Mouse (Mus musculus) lung, embryonic 14.5 days (tissue): ENCODE data around the gene Zfp296. TPM values are rescaled to one million over a fixed set of nuclear protein-coding genes. Genes with fewer than 3 reads are reported as not detected.

Experiments
- ATAC-seq: fragments of 200-750 bp; cut with Nextera tagmentation; 2 replicates; pipeline ENCODE4 v1.8.0; 2017; ENCODE audit warnings: mild to moderate bottlenecking, moderate TSS enrichment, moderate library complexity; ENCODE audit not compliant: insufficient read depth
- DNase-seq: peaks from one replicate; pipeline ENCODE4 v3.0.0-alpha.2; 2015
- H3K27ac ChIP-seq: fragments of 300-500 bp; sonication (generic); 2 replicates; pipeline ENCODE4 v1.5.1; 2014; ENCODE audit warnings: low read depth, mild to moderate bottlenecking, moderate library complexity
- H3K27me3 ChIP-seq: fragments of 300-500 bp; sonication (generic); 2 replicates; pipeline ENCODE4 v1.6.1; 2014; ENCODE audit warnings: low read length, control low read depth; ENCODE audit not compliant: insufficient read depth
- H3K36me3 ChIP-seq: fragments of 300-500 bp; sonication (generic); 2 replicates; pipeline ENCODE4 v1.6.1; 2014; ENCODE audit warnings: control low read depth; ENCODE audit not compliant: insufficient read depth
- H3K4me1 ChIP-seq: fragments of 300-500 bp; sonication (generic); 2 replicates; pipeline ENCODE4 v1.6.1; 2014; ENCODE audit warnings: antibody characterized with exemption, control low read depth; ENCODE audit not compliant: insufficient read depth
- H3K4me2 ChIP-seq: fragments of 300-500 bp; sonication (generic); 2 replicates; pipeline ENCODE4 v1.6.1; 2014; ENCODE audit warnings: mild to moderate bottlenecking
- H3K4me3 ChIP-seq: fragments of 300-500 bp; sonication (generic); 2 replicates; pipeline ENCODE4 v1.5.1; 2014; ENCODE audit warnings: low read depth, low read length
- H3K9ac ChIP-seq: fragments of 300-500 bp; sonication (generic); 2 replicates; pipeline ENCODE4 v1.6.1; 2014
- H3K9me3 ChIP-seq: fragments of 300-500 bp; sonication (generic); 2 replicates; pipeline ENCODE4 v1.6.1; 2016; ENCODE audit warnings: low read depth, low read length, control low read depth
- CTCF ChIP-seq: IDR thresholded peaks from 2 replicates; pipeline ENCODE4 v1.5.1; 2016; ENCODE audit warnings: antibody characterized with exemption, low read depth
- WGBS: fragments of 180-500 bp; shearing (Covaris S2); extraction: QIAGEN DNeasy Blood & Tissue Kit; methylation state at CpG from one replicate; pipeline ENCODE4 v1.1.7; 2014; 5-methylcytosine and 5-hydroxymethylcytosine counted together
- polyA plus RNA-seq: library from polyadenylated mRNA; unstranded; fragments of >200 nt; fragmentation: Nextera tagmentation; extraction: Ambion mirVana; gene quantifications from 2 replicates; pipeline ENCODE4 v1.2.1, GENCODE M21; 2014

The Zfp296 gene
- polyA plus RNA-seq, 1 experiment from 2014 or later = 0.38 TPM

DNA sequence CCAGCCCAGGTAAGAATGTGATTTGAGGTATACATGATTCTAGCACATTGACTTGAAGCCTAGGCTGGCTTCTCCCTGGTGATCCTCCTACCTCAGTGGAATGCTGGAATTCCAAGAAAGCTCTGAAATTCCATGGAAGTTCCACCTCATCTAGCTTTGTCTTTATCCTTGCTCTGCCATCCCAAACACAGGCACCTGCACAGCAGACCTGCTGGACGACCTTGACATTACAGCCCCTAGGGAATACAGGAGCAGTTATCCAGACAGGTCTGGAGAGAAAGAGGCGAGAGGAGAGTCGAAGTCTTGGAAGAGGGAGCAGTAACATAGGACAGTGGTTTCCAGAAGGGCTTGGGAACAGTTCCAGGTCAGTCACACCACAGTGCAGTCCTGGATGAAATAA is 7.4 kb upstream of the Zfp296 start:
- H3K9ac ChIP-seq = no peak overlapping the region
- no peak overlapping the region for H3K4me3 ChIP-seq
- H3K27me3 ChIP-seq = no peaks in the 10 kb centered on the region
- no peaks in the 10 kb centered on the region for H3K9me3 ChIP-seq
- H3K27ac ChIP-seq = no peak overlapping the region
- H3K4me2 ChIP-seq = no peak overlapping the region
- 83% methylated on average over 3 of the region's 3 CpGs for WGBS
- 0 out of 2 replicates have a peak, but pooled peaks cover 4% of the 10 kb centered on the region for H3K4me1 ChIP-seq
- H3K36me3 ChIP-seq = peaks cover 45% of the 10 kb centered on the region
- DNase-seq (no peak), ATAC-seq (no peak)
- TF ChIP-seq CTCF = no peak

DNA sequence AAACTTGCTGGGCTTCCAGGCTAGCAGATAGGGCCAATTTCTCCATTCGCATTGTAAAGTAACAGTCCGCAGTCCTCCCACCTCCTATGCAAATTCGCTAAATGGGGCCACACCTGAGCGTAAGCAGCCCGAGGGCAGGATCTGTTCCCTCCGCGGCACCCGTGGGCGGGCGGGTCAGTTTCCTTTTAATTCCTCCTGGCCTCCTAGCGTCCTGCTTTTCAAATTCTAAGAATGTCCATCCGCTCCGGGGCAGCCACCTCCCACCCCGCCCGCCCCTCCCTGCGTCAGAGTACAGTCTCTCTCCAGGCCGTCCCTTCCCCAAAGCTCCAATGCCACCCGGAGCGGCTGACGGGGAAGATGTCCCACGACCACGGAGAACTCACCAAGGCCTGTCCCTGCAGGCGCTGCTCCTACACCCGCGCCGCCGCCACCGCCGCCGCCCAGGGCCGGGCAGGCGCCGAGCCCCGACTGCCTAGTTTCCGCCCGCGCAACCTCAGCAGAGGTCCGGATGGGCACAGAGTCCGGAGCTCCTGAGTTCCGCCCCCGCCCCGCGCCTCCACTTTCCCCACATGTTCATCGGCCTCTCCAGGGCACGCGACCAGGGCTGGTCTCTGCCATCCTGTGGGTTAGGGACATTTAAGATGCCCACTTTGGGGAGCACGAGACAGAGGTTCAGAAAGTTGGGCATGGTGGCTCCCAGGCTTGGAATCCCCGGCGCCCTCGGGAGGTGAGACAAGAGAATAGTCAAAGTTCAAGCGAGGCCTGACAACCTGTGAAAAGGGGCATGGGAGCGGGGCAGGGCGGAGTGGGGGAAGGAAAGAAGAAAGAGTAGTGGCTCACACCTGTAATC is 3.9 kb upstream of the Zfp296 start:
- Histone ChIP-seq H3K4me3 (peak overlapping the region; percentile 79), H3K27me3 (peaks cover 23% of the 10 kb centered on the region), H3K4me1 (0 out of 2 replicates have a peak, but pooled peaks cover 7% of the 10 kb centered on the region), H3K36me3 (peaks cover 27% of the 10 kb centered on the region), H3K4me2 (peak overlapping the region; percentile 95), H3K27ac (peak overlapping the region; percentile 85), H3K9me3 (no peaks in the 10 kb centered on the region), H3K9ac (peak overlapping the region; percentile 83)
- ATAC-seq (peak; percentile 92), DNase-seq (peak; percentile 89)
- TF ChIP-seq CTCF = 0 out of 2 replicates have a peak, but pooled peaks have one; percentile 4
- under 1% methylated on average over 47 of the region's 53 CpGs for whole genome bisulfite sequencing

DNA sequence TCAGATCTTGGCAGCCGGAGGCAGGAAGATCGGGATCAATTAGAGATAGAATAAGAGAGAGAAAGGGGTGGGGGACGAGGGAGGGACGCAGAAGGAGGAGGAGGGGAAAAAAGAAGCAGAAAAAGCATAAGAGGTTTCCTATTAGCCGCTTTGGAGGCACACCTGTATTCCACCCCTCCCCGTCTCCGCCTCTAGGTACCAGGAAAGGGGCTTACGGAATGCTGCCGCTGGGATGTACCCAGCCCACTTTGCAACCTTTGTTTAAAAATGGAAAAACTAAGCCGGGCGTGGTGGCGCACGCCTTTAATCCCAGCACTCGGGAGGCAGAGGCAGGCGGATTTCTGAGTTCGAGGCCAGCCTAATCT is 3.3 kb upstream of the Zfp296 start:
- ATAC-seq (peak; percentile 16), DNase-seq (no peak)
- Histone ChIP-seq H3K9ac (peak overlapping the region; percentile 83), H3K36me3 (peaks cover 21% of the 10 kb centered on the region), H3K27me3 (peaks cover 30% of the 10 kb centered on the region), H3K4me3 (peak overlapping the region; percentile 79), H3K4me1 (0 out of 2 replicates have a peak, but pooled peaks cover 7% of the 10 kb centered on the region), H3K9me3 (no peaks in the 10 kb centered on the region), H3K4me2 (peak overlapping the region; percentile 95), H3K27ac (no peak overlapping the region)
- 19% methylated on average over 16 of the region's 16 CpGs for WGBS
- TF ChIP-seq CTCF = no peak

DNA sequence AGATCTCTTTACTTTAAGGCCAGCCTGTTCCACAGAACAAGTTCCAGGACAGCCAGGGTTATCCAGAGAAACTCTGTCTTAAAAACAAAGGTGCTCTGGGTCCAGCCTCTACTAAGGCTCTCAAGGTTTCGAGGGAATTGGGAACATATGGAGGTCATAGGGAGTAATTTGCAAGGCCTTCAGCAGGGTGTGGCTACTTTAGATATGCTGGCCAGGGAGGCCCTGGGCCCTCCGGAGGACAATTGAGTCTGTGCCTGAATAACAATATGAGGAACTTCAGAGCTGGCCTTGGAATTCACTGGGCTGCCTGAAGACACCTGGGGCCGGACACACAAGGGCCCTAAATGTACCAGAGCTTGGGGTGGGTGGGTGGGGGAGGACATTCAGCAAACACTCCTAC is 1.5 kb upstream of the Zfp296 start:
- no peak for TF ChIP-seq CTCF
- H3K27ac ChIP-seq = no peak overlapping the region
- no peaks in the 10 kb centered on the region for H3K9me3 ChIP-seq
- 0 out of 2 replicates have a peak, but pooled peaks cover 7% of the 10 kb centered on the region for H3K4me1 ChIP-seq
- 61% methylated on average over 3 of the region's 3 CpGs for WGBS
- peaks cover 32% of the 10 kb centered on the region for H3K27me3 ChIP-seq
- no peak overlapping the region for H3K9ac ChIP-seq
- H3K36me3 ChIP-seq = peaks cover 9% of the 10 kb centered on the region
- no peak overlapping the region for H3K4me3 ChIP-seq
- no peak overlapping the region for H3K4me2 ChIP-seq
- DNase-seq = no peak
- no peak for ATAC-seq

DNA sequence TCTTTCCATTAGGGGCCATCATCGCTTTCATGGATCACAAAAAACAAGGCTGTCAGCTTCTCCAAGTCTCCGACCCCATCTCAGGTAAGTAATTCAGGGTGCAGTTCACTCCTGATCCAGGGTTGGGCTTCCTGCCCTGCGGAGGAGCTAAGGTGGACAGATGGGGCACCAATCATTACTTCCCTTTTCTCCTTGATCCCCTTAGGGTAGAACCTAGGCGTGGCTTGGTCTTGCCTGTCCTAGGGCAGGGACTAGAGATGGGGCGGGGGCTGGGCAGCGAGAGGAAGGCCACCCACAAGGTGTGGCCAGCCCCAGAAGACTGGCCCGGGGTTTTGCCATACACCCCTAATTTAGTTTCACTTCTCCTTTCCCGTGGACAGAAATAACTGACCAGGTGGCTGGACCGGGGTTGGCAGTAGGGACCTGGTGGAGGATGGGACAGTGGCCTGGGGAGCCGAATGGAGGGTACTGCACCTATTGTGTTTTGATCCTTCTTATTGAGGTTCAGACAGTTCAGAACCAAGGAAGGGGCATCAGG is 859 bp downstream of the Zfp296 start:
- Histone ChIP-seq H3K9ac (no peak overlapping the region), H3K36me3 (peaks cover 27% of the 10 kb centered on the region), H3K4me3 (peak overlapping the region; percentile 43), H3K9me3 (no peaks in the 10 kb centered on the region), H3K4me1 (0 out of 2 replicates have a peak, but pooled peaks cover 3% of the 10 kb centered on the region), H3K27me3 (peaks cover 32% of the 10 kb centered on the region), H3K4me2 (peak overlapping the region; percentile 78), H3K27ac (no peak overlapping the region)
- ATAC-seq (no peak), DNase-seq (no peak)
- TF ChIP-seq CTCF = no peak
- WGBS = 13% methylated on average over 10 of the region's 10 CpGs

DNA sequence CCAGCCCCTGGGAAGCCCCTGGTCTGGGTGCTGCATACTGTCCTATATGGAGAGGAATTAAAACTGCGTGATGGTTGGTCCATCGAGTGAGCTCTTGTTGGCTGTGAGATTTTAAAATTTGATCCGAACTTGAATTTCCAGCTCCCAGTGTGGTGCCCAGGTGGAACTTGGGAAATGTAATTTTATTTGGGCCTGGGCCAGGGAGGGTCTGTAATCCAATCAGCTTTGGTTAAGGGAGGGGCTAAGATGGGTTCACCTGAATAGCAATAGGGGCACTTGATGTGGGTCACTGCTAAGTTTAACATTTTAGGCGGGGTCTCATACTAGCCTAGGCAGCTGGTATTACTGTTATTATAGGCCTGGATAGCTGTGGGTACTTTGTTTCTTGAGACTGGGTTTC is 1.3 kb downstream of the Zfp296 start:
- Histone ChIP-seq H3K4me2 (peak overlapping the region; percentile 78), H3K9me3 (no peaks in the 10 kb centered on the region), H3K27ac (no peak overlapping the region), H3K27me3 (peaks cover 32% of the 10 kb centered on the region), H3K36me3 (peaks cover 31% of the 10 kb centered on the region), H3K4me3 (no peak overlapping the region), H3K9ac (no peak overlapping the region), H3K4me1 (0 out of 2 replicates have a peak, but pooled peaks cover 3% of the 10 kb centered on the region)
- DNase-seq (no peak), ATAC-seq (no peak)
- 56% methylated on average over 4 of the region's 4 CpGs for WGBS
- no peak for TF ChIP-seq CTCF

DNA sequence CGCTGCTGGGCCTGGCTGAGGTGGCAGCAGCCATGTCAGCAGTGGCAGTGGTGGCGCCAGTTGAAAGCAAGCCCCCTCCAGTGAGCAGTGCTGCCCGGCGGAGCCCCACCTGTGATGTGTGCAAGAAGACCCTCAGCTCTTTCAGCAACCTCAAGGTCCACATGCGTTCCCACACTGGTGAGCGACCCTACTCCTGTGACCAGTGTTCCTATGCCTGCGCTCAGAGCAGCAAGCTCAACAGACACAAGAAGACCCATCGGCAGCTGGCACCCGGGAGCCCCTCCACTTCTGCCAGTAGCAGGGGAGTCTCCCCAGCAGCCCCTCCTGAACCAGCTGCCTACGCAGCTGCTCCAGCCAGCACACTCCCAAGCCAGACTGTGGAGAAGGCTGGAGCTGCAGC is 2.7 kb downstream of the Zfp296 start:
- Histone ChIP-seq H3K27me3 (peaks cover 32% of the 10 kb centered on the region), H3K4me1 (0 out of 2 replicates have a peak, but pooled peaks cover 3% of the 10 kb centered on the region), H3K36me3 (peaks cover 44% of the 10 kb centered on the region), H3K9me3 (no peaks in the 10 kb centered on the region), H3K4me2 (no peak overlapping the region), H3K9ac (no peak overlapping the region), H3K4me3 (no peak overlapping the region), H3K27ac (no peak overlapping the region)
- DNase-seq = no peak
- ATAC-seq = no peak
- WGBS = 85% methylated on average over 10 of the region's 10 CpGs
- TF ChIP-seq CTCF = no peak
